Mouse (Mus musculus) bone marrow macrophage, adult 2 months (primary cell): ENCODE measurements around the gene C6.

Experiments
- CTCF ChIP-seq: IDR thresholded peaks from 2 replicates; pipeline ENCODE4 v1.5.1; 2012; ENCODE audit warnings: low read depth, mild to moderate bottlenecking, low read length, moderate library complexity
- POLR2A ChIP-seq: IDR thresholded peaks from 2 replicates; pipeline ENCODE4 v1.6.1; 2012; ENCODE audit warnings: mild to moderate bottlenecking, low read depth, low read length, borderline replicate concordance

GRCm38 (mm10) chr15:4726830-4727310 is at the start of gene C6:
- TF ChIP-seq CTCF (no peak), POLR2A (no peak)
